Mouse (Mus musculus): Measurements from ENCODE around the gene Pcx. TPM values are rescaled to one million over a fixed set of nuclear protein-coding genes. Genes with fewer than 3 reads are reported as not detected.
"Not testable (repeated sequence)": the region's sequence is repeated elsewhere in the genome, so short reads cannot be mapped to it uniquely, and the experiment has no call there.

The Pcx gene
- polyA plus RNA-seq, 1 experiment from 2014 or later: 70.9 TPM

DNA sequence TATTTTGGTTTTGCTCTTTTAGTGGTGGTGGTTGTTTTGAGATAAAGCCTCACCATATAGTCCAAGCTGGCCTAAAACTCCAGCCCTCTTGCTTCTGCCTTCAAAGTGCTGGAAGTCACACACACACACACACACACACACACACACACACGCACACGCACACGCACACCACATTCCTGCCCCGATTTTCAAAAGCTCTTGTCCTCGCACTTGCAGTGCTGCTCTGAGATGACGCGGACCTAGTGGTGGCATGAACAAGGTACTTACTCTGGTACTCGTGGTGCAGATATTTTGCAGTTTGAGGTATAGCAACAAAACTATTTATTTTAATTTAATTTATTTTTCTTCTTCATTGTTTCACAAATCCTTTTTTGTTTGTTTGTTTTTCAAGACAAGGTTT, 62.2 kb downstream of the Pcx start:
- H3K27ac ChIP-seq (ENCODE audit: low read length): no peak overlapping the region
- 91% methylated on average over 8 of the region's 8 CpGs for WGBS
- no peak overlapping the region for H3K4me2 ChIP-seq (replicated peaks; ENCODE audit: low read depth, low read length)
- H3K36me3 ChIP-seq (ENCODE audit: insufficient read depth, low read length): no peaks in the 10 kb centered on the region
- H3K4me1 ChIP-seq (ENCODE audit: insufficient read depth, low read length): no peaks in the 10 kb centered on the region
- no peaks in the 10 kb centered on the region for H3K27me3 ChIP-seq (ENCODE audit: insufficient read depth, low read length)
- no peak overlapping the region for H3K4me3 ChIP-seq (ENCODE audit: low read length)
- ATAC-seq (ENCODE audit: low FRiP score, low TSS enrichment): no peak
- H3K9ac ChIP-seq (replicated peaks; ENCODE audit: low read length): no peak overlapping the region
- H3K9me3 ChIP-seq (ENCODE audit: low read length): no peaks in the 10 kb centered on the region

GRCm38 (mm10) chr19:4573241-4573640, 63.0 kb downstream of the Pcx start:
- WGBS: 95% methylated on average over 1 of the region's 1 CpGs
- no peak overlapping the region for H3K4me3 ChIP-seq (ENCODE audit: low read length)

GRCm38 (mm10) chr19:4578799-4579198, 68.5 kb downstream of the Pcx start:
- Histone ChIP-seq H3K4me3 (ENCODE audit: low read length) (no peak overlapping the region), H3K27ac (ENCODE audit: low read length) (no peak overlapping the region), H3K9ac (replicated peaks; ENCODE audit: low read length) (no peak overlapping the region), H3K36me3 (ENCODE audit: insufficient read depth, low read length) (no peaks in the 10 kb centered on the region), H3K4me2 (replicated peaks; ENCODE audit: low read depth, low read length) (no peak overlapping the region), H3K9me3 (ENCODE audit: low read length) (no peaks in the 10 kb centered on the region), H3K27me3 (ENCODE audit: insufficient read depth, low read length) (no peaks in the 10 kb centered on the region), H3K4me1 (ENCODE audit: insufficient read depth, low read length) (no peaks in the 10 kb centered on the region)
- WGBS: 55% methylated on average over 2 of the region's 2 CpGs
- ATAC-seq (ENCODE audit: low FRiP score, low TSS enrichment): no peak

More at GRCm38 (mm10) chr19:4573241-4573640, 63.0 kb downstream of the Pcx start:
- Histone ChIP-seq H3K4me1 (ENCODE audit: insufficient read depth, low read length) (no peaks in the 10 kb centered on the region), H3K4me2 (replicated peaks; ENCODE audit: low read depth, low read length) (no peak overlapping the region), H3K9me3 (ENCODE audit: low read length) (no peaks in the 10 kb centered on the region), H3K9ac (replicated peaks; ENCODE audit: low read length) (no peak overlapping the region), H3K36me3 (ENCODE audit: insufficient read depth, low read length) (no peaks in the 10 kb centered on the region), H3K27ac (ENCODE audit: low read length) (no peak overlapping the region), H3K27me3 (ENCODE audit: insufficient read depth, low read length) (no peaks in the 10 kb centered on the region)
- ATAC-seq (ENCODE audit: low FRiP score, low TSS enrichment): no peak

DNA sequence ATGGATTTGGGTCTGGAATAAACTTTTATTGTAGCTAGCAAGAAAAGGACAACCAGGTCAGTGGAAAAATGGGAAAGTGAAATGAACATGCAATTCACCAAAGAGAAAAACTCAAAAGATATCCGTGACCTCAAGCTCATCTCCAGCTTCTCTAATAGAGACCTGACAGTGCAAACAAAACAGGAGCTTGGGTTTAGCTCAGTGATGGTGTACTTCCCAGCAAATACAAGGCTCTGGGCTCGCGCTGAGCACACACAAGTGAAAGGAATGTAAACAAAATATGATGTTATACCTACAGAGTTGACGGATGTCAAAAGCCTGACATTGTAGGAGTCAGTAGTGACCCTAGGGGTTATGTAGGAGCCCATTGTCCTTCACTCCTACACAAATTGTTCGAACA, 69.0 kb downstream of the Pcx start:
- Histone ChIP-seq H3K9me3 (ENCODE audit: low read length) (no peaks in the 10 kb centered on the region), H3K4me2 (replicated peaks; ENCODE audit: low read depth, low read length) (no peak overlapping the region), H3K4me3 (ENCODE audit: low read length) (no peak overlapping the region), H3K36me3 (ENCODE audit: insufficient read depth, low read length) (no peaks in the 10 kb centered on the region), H3K9ac (replicated peaks; ENCODE audit: low read length) (no peak overlapping the region), H3K4me1 (ENCODE audit: insufficient read depth, low read length) (no peaks in the 10 kb centered on the region), H3K27me3 (ENCODE audit: insufficient read depth, low read length) (no peaks in the 10 kb centered on the region), H3K27ac (ENCODE audit: low read length) (no peak overlapping the region)
- WGBS: 79% methylated on average over 5 of the region's 5 CpGs
- no peak for ATAC-seq (ENCODE audit: low FRiP score, low TSS enrichment)

- 73% methylated on average over 2 of the region's 2 CpGs for WGBS
Observed at GRCm38 (mm10) chr19:4583856-4584255, 73.6 kb downstream of the Pcx start.

DNA sequence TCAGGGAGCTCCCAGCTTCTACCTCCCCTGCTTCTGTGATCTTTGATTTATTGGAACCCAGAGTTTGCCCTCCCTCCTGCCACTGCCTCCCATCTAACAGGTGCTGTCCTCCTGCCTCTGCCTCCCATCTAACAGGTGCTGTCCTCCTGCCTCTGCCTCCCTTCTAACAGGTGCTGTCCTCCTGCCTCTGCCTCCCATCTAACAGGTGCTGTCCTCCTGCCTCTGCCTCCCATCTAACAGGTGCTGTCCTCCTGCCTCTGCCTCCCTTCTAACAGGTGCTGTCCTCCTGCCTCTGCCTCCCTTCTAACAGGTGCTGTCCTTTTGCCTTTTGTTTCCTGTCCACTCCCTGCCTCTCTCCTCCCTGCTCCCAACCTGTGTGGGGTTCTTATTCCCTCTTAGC, 76.5 kb downstream of the Pcx start:
- ATAC-seq (ENCODE audit: low FRiP score, low TSS enrichment); H3K4me3 ChIP-seq (ENCODE audit: low read length); H3K9me3 ChIP-seq (ENCODE audit: low read length); H3K27me3 ChIP-seq (ENCODE audit: insufficient read depth, low read length); H3K4me1 ChIP-seq (ENCODE audit: insufficient read depth, low read length); H3K9ac ChIP-seq (replicated peaks; ENCODE audit: low read length); H3K27ac ChIP-seq (ENCODE audit: low read length); H3K4me2 ChIP-seq (replicated peaks; ENCODE audit: low read depth, low read length); H3K36me3 ChIP-seq (ENCODE audit: insufficient read depth, low read length): not testable (repeated sequence)

More at GRCm38 (mm10) chr19:4583856-4584255, 73.6 kb downstream of the Pcx start:
- Histone ChIP-seq H3K36me3 (ENCODE audit: insufficient read depth, low read length) (no peaks in the 10 kb centered on the region), H3K4me1 (ENCODE audit: insufficient read depth, low read length) (no peaks in the 10 kb centered on the region), H3K4me3 (ENCODE audit: low read length) (no peak overlapping the region), H3K4me2 (replicated peaks; ENCODE audit: low read depth, low read length) (no peak overlapping the region), H3K27ac (ENCODE audit: low read length) (no peak overlapping the region), H3K9ac (replicated peaks; ENCODE audit: low read length) (no peak overlapping the region), H3K9me3 (ENCODE audit: low read length) (no peaks in the 10 kb centered on the region), H3K27me3 (ENCODE audit: insufficient read depth, low read length) (no peaks in the 10 kb centered on the region)
- ATAC-seq (ENCODE audit: low FRiP score, low TSS enrichment): no peak

GRCm38 (mm10) chr19:4587426-4587825, 77.2 kb downstream of the Pcx start:
- Histone ChIP-seq H3K4me2 (replicated peaks; ENCODE audit: low read depth, low read length) (no peak overlapping the region), H3K4me1 (ENCODE audit: insufficient read depth, low read length) (no peaks in the 10 kb centered on the region), H3K4me3 (ENCODE audit: low read length) (no peak overlapping the region), H3K9ac (replicated peaks; ENCODE audit: low read length) (no peak overlapping the region), H3K9me3 (ENCODE audit: low read length) (no peaks in the 10 kb centered on the region), H3K27me3 (ENCODE audit: insufficient read depth, low read length) (no peaks in the 10 kb centered on the region), H3K27ac (ENCODE audit: low read length) (no peak overlapping the region), H3K36me3 (ENCODE audit: insufficient read depth, low read length) (no peaks in the 10 kb centered on the region)
- no peak for ATAC-seq (ENCODE audit: low FRiP score, low TSS enrichment)
- WGBS: 38% methylated on average over 2 of the region's 2 CpGs

DNA sequence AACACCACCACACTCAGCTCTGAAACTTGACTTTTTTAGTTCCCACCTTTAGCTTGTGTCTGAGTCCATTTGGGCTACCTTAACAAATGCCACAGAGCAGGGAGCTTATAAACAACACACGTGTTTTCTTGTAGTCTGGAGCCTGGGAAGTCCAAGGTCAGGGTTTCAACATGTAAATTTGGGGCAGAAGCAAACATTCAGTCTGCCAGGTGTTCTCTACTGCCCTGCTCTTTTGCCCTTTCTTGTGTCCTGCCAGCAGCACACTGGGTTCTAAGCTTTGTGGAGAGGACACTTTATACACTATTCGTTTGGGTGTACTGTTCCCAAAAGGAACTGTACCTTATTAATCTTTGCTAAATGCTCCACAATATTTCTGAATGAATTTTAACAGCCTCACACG, 78.2 kb downstream of the Pcx start:
- Histone ChIP-seq H3K27me3 (ENCODE audit: insufficient read depth, low read length) (no peaks in the 10 kb centered on the region), H3K9ac (replicated peaks; ENCODE audit: low read length) (no peak overlapping the region), H3K36me3 (ENCODE audit: insufficient read depth, low read length) (no peaks in the 10 kb centered on the region), H3K4me3 (ENCODE audit: low read length) (no peak overlapping the region), H3K27ac (ENCODE audit: low read length) (no peak overlapping the region), H3K4me2 (replicated peaks; ENCODE audit: low read depth, low read length) (no peak overlapping the region), H3K4me1 (ENCODE audit: insufficient read depth, low read length) (no peaks in the 10 kb centered on the region), H3K9me3 (ENCODE audit: low read length) (no peaks in the 10 kb centered on the region)
- no peak for ATAC-seq (ENCODE audit: low FRiP score, low TSS enrichment)
- WGBS: 81% methylated on average over 3 of the region's 3 CpGs

DNA sequence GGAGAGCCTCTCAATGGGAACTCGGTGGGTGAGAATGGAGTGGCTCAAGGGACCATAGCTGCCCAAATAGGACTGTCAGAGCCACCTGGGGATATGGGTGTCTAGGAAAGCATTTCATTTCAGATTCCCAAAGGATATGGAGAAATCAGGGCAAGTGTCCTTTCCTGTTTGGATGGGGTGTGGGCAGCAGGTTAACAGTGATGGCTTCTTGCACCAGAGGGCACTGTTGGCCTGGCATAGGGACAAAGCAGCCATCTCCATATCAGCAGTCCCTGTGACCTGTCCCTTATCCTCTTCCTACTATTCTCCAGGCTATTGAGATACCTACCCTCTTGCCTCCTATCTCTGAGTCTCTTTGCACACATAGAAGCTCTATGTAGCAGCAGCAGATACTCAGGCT, 78.8 kb downstream of the Pcx start:
- Histone ChIP-seq H3K4me2 (replicated peaks; ENCODE audit: low read depth, low read length) (no peak overlapping the region), H3K9ac (replicated peaks; ENCODE audit: low read length) (no peak overlapping the region), H3K36me3 (ENCODE audit: insufficient read depth, low read length) (no peaks in the 10 kb centered on the region), H3K27me3 (ENCODE audit: insufficient read depth, low read length) (no peaks in the 10 kb centered on the region), H3K4me1 (ENCODE audit: insufficient read depth, low read length) (peaks cover 1% of the 10 kb centered on the region; the same call in 1 of the 2 replicates), H3K4me3 (ENCODE audit: low read length) (no peak overlapping the region), H3K27ac (ENCODE audit: low read length) (no peak overlapping the region), H3K9me3 (ENCODE audit: low read length) (no peaks in the 10 kb centered on the region)
- ATAC-seq (ENCODE audit: low FRiP score, low TSS enrichment): no peak
- 71% methylated on average over 1 of the region's 1 CpGs for WGBS

- H3K9ac ChIP-seq (replicated peaks; ENCODE audit: low read length): no peak overlapping the region
- no peak overlapping the region for H3K4me2 ChIP-seq (replicated peaks; ENCODE audit: low read depth, low read length)
- no peak for ATAC-seq (ENCODE audit: low FRiP score, low TSS enrichment)
- no peak overlapping the region for H3K27ac ChIP-seq (ENCODE audit: low read length)
- no peaks in the 10 kb centered on the region for H3K36me3 ChIP-seq (ENCODE audit: insufficient read depth, low read length)
- H3K4me3 ChIP-seq (ENCODE audit: low read length): no peak overlapping the region
- H3K9me3 ChIP-seq (ENCODE audit: low read length): no peaks in the 10 kb centered on the region
- no peaks in the 10 kb centered on the region for H3K27me3 ChIP-seq (ENCODE audit: insufficient read depth, low read length)
- H3K4me1 ChIP-seq (ENCODE audit: insufficient read depth, low read length): peaks cover 4% of the 10 kb centered on the region; the same call in 1 of the 2 replicates
- 68% methylated on average over 3 of the region's 3 CpGs for WGBS
Observed at GRCm38 (mm10) chr19:4590025-4590424, 79.8 kb downstream of the Pcx start.
